Mouse (Mus musculus): ENCODE measurements around the gene Siae.

DNA sequence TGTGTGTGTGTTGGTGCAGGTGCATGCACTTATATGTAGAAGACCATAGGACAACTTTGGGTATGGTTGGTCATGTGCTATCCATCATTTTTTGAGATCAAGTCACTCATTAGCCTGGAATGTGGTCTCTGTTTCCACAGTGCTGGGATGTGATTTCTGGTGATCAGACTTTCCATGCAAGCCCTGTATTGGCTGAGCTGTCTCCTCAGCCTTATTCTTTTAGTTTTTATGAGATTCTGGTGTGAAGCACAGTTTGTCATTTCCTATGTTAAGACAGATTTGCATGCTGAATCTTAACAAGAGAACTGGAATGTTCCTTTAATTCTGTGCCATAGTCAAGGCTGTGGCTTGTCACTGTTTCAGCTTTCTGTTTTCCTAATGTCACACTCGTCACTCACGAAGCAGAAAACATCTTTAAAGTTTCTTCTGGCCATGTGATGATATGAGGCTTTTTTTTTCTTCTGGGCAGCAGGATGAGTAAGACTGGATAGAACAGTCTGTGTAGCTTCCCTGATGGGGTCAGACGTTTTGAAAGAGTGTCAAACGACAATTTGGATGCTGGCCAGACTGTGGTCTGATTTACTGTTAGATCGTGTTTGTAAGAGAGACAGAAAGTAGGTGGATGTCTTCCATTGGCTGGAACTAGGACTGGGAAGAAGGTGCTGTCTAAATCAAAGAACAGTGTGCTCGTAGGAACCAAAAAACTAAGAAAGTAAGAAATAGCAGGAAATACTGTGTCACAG, 81.5 kb downstream of the Siae start:
- TF ChIP-seq POLR2A (IDR thresholded peaks at IDR 0.05; ENCODE audit: insufficient read depth, low read depth, low read length) = no peak
- TF ChIP-seq CTCF (IDR thresholded peaks at IDR 0.05; ENCODE audit: insufficient read depth, low read depth, low read length) = no peak
